In genomic region chr14:54214901-54215300, GRCm38 (mm10) we compare ENCODE assay signal across 14 mouse cellular contexts. TPM values are rescaled to one million over a fixed set of nuclear protein-coding genes. Genes with fewer than 3 reads are reported as not detected.
A peak's percentile ranks its signal among the peaks of the same experiment; 100 is the strongest.
DNase-seq lines count a peak whose midpoint lies in the region; ATAC-seq and TF ChIP-seq lines count a peak whose summit lies in the region.
"Had no signal": no experiment of that assay in that cellular context is flagged by ENCODE, and none has a peak within 500 bp of the region (broad histone marks: within the 10 kb centered on the region; RNA-seq: fewer than 3 reads in every experiment).

No protein-coding gene starts in this region.

- no peaks in the 10 kb centered on the region for H3K27me3 ChIP-seq in heart, embryonic 12.5 days (replicated peaks)
- no peaks in the 10 kb centered on the region for H3K27me3 ChIP-seq in kidney, postnatal 0 days (ENCODE audit: insufficient read depth, low read length)
- H3K27me3 ChIP-seq in testis, adult 2 months (ENCODE audit: control insufficient read depth, insufficient read depth, low read length), result no peaks in the 10 kb centered on the region
- H3K27me3 ChIP-seq in stomach, postnatal 0 days (ENCODE audit: control insufficient read depth, insufficient read depth, low read length), result no peaks in the 10 kb centered on the region
- H3K27me3 ChIP-seq: forebrain, embryonic 13.5 days; midbrain, embryonic 13.5 days had no signal

- peaks cover 15% of the 10 kb centered on the region for H3K4me1 ChIP-seq in heart, embryonic 12.5 days (replicated peaks)
- H3K4me1 ChIP-seq in kidney, postnatal 0 days (replicated peaks; ENCODE audit: insufficient read depth, low read length), result peaks cover 7% of the 10 kb centered on the region; the same call in 1 of the 2 replicates
- H3K4me1 ChIP-seq in testis, adult 2 months (ENCODE audit: control insufficient read depth, insufficient read depth, low read length), result peaks cover 2% of the 10 kb centered on the region
- H3K4me1 ChIP-seq in stomach, postnatal 0 days (replicated peaks; ENCODE audit: control insufficient read depth, insufficient read depth), result no peaks in the 10 kb centered on the region
- H3K4me1 ChIP-seq: forebrain, embryonic 13.5 days had no signal

- no peak overlapping the region for H3K9ac ChIP-seq in heart, embryonic 12.5 days
- H3K9ac ChIP-seq in kidney, postnatal 0 days (ENCODE audit: low read depth, low read length), result no peak overlapping the region
- no peak overlapping the region for H3K9ac ChIP-seq in stomach, postnatal 0 days (ENCODE audit: low read length)
- H3K9ac ChIP-seq: forebrain, embryonic 13.5 days; liver, embryonic 14.5 days; midbrain, embryonic 13.5 days had no signal

- H3K9me3 ChIP-seq in heart, embryonic 12.5 days (replicated peaks), result no peaks in the 10 kb centered on the region
- no peaks in the 10 kb centered on the region for H3K9me3 ChIP-seq in kidney, postnatal 0 days (replicated peaks; ENCODE audit: low read length)
- no peaks in the 10 kb centered on the region for H3K9me3 ChIP-seq in stomach, postnatal 0 days (ENCODE audit: control insufficient read depth, low read length)
- H3K9me3 ChIP-seq: forebrain, embryonic 13.5 days; midbrain, embryonic 13.5 days had no signal

- TF ChIP-seq CTCF in kidney, postnatal 0 days (IDR thresholded peaks at IDR 0.05; ENCODE audit: low read depth), result no peak
- no peak for TF ChIP-seq CTCF in testis, adult 2 months (IDR thresholded peaks at IDR 0.05; ENCODE audit: control insufficient read depth, insufficient read depth, insufficient replicate concordance, low read depth, low read length)
- no peak for TF ChIP-seq CTCF in stomach, postnatal 0 days (IDR thresholded peaks at IDR 0.05; ENCODE audit: low read depth)

- DNase-seq in heart, postnatal 25 days (ENCODE audit: low spot score), result no peak
- DNase-seq in kidney, postnatal 0 days (ENCODE audit: low spot score), result no peak
- DNase-seq in kidney, adult 9 months, result no peak
- no peak for DNase-seq in testis, postnatal 14 days (ENCODE audit: low spot score)
- DNase-seq in stomach, postnatal 0 days (ENCODE audit: low spot score), result no peak
- DNase-seq: adrenal gland, postnatal 25 days; cerebellum, adult 9-10 months; layer of hippocampus, postnatal 36 days had no signal

- ATAC-seq in heart, embryonic 12.5 days (ENCODE audit: insufficient number of reproducible peaks, low FRiP score), result no peak
- no peak for ATAC-seq in kidney, postnatal 0 days (replicated peaks; ENCODE audit: low FRiP score, low read depth)
- no peak for ATAC-seq in stomach, postnatal 0 days (ENCODE audit: low FRiP score, low TSS enrichment)
- ATAC-seq: forebrain, embryonic 13.5 days; hindbrain, embryonic 16.5 days; midbrain, embryonic 13.5 days had no signal

- no peak overlapping the region for H3K4me3 ChIP-seq in heart, embryonic 12.5 days
- no peak overlapping the region for H3K4me3 ChIP-seq in kidney, postnatal 0 days (replicated peaks; ENCODE audit: low read depth, low read length)
- H3K4me3 ChIP-seq in testis, adult 2 months (ENCODE audit: control insufficient read depth, low read depth, low read length), result no peak overlapping the region
- no peak overlapping the region for H3K4me3 ChIP-seq in stomach, postnatal 0 days (ENCODE audit: low read depth, low read length)
- H3K4me3 ChIP-seq: forebrain, embryonic 13.5 days; midbrain, embryonic 13.5 days had no signal

- H3K36me3 ChIP-seq in heart, embryonic 12.5 days, result no peaks in the 10 kb centered on the region
- no peaks in the 10 kb centered on the region for H3K36me3 ChIP-seq in kidney, postnatal 0 days (ENCODE audit: insufficient read depth, low read length)
- H3K36me3 ChIP-seq in testis, adult 2 months (ENCODE audit: control insufficient read depth, insufficient read depth, low read length), result no peaks in the 10 kb centered on the region
- H3K36me3 ChIP-seq in stomach, postnatal 0 days (ENCODE audit: control insufficient read depth, insufficient read depth, low read length), result no peaks in the 10 kb centered on the region
- H3K36me3 ChIP-seq: midbrain, embryonic 13.5 days had no signal

- TF ChIP-seq POLR2A in testis, adult 2 months (IDR thresholded peaks at IDR 0.05; ENCODE audit: control insufficient read depth, low read depth, low read length), result no peak

- H3K27ac ChIP-seq in heart, embryonic 12.5 days (ENCODE audit: poor library complexity, severe bottlenecking), result peak overlapping the region; percentile 10; the same call in 1 of the 2 replicates
- peak overlapping the region; percentile 43; the same call in 1 of the 2 replicates for H3K27ac ChIP-seq in kidney, postnatal 0 days
- 0 out of 2 replicates have a peak overlapping the region, but pooled peaks have one; percentile 1 for H3K27ac ChIP-seq in testis, adult 2 months (ENCODE audit: control insufficient read depth, insufficient read depth, low read depth, low read length)
- H3K27ac ChIP-seq in stomach, postnatal 0 days (replicated peaks), result peak overlapping the region; percentile 56
- H3K27ac ChIP-seq: forebrain, embryonic 13.5 days; liver, embryonic 14.5 days; midbrain, embryonic 13.5 days had no signal

- no peak for TF ChIP-seq EP300 in stomach, postnatal 0 days (optimal IDR thresholded peaks at IDR 0.05)

- WGBS in heart, embryonic 12.5 days, result 56% methylated on average over 10 of the region's 10 CpGs
- WGBS in kidney, postnatal 0 days, result 54% methylated on average over 10 of the region's 10 CpGs
- WGBS in stomach, postnatal 0 days, result 54% methylated on average over 10 of the region's 10 CpGs

- no peak overlapping the region for H3K4me2 ChIP-seq in heart, embryonic 12.5 days
- H3K4me2 ChIP-seq in kidney, postnatal 0 days (ENCODE audit: low read length), result no peak overlapping the region
- H3K4me2 ChIP-seq in stomach, postnatal 0 days (replicated peaks; ENCODE audit: low read depth), result no peak overlapping the region
- H3K4me2 ChIP-seq: forebrain, embryonic 13.5 days; midbrain, embryonic 13.5 days had no signal

- intact Hi-C loops in heart, postnatal 25 days (cut with DNase I), result no loop called here

RNA-seq across cellular contexts. Expression of gene Dad1, which starts 39.0 kb away (rescaled TPM):
- 365 and 374 TPM in 2 replicates for polyA plus RNA-seq in heart, embryonic 12.5 days (2016; fragmentation: Nextera tagmentation; extraction: Ambion mirVana)
- total RNA-seq in heart, postnatal 25 days (2021), result 100 to 1,000 TPM; 103 to 112 TPM
- polyA plus RNA-seq in kidney, postnatal 0 days (2015; fragmentation: Nextera tagmentation; extraction: Ambion mirVana), result 544 and 545 TPM in 2 replicates
- polyA plus RNA-seq in testis, adult 2 months (2012; rRNA removed), result 625 and 632 TPM in 2 replicates
- 397 and 433 TPM in 2 replicates for polyA plus RNA-seq in stomach, postnatal 0 days (2015; fragmentation: Nextera tagmentation; extraction: Ambion mirVana)

RNA-seq across cellular contexts. Expression of gene Abhd4, which starts 39.1 kb away (rescaled TPM):
- polyA plus RNA-seq in heart, embryonic 12.5 days (2016; fragmentation: Nextera tagmentation; extraction: Ambion mirVana), result 87.6 and 90.2 TPM in 2 replicates
- total RNA-seq in heart, postnatal 25 days (2021), result 10 to 100 TPM; 44.6 to 44.8 TPM
- polyA plus RNA-seq in kidney, postnatal 0 days (2015; fragmentation: Nextera tagmentation; extraction: Ambion mirVana), result 80.9 and 84.4 TPM in 2 replicates
- 212 and 237 TPM in 2 replicates for polyA plus RNA-seq in testis, adult 2 months (2012; rRNA removed)
- 40.2 and 45.7 TPM in 2 replicates for polyA plus RNA-seq in stomach, postnatal 0 days (2015; fragmentation: Nextera tagmentation; extraction: Ambion mirVana)

Comparison
In these comparisons a context has a peak if more than half of its experiments do, and no peak if none do; other contexts are left out.
1. H3K27ac ChIP-seq: peak in every context shown above with its lines; median percentile 56 in stomach, postnatal 0 days; 43 in kidney, postnatal 0 days; 10 in heart, embryonic 12.5 days; 1 in testis, adult 2 months.